10 mouse cellular contexts compared by ENCODE assay signal in the genomic region with DNA sequence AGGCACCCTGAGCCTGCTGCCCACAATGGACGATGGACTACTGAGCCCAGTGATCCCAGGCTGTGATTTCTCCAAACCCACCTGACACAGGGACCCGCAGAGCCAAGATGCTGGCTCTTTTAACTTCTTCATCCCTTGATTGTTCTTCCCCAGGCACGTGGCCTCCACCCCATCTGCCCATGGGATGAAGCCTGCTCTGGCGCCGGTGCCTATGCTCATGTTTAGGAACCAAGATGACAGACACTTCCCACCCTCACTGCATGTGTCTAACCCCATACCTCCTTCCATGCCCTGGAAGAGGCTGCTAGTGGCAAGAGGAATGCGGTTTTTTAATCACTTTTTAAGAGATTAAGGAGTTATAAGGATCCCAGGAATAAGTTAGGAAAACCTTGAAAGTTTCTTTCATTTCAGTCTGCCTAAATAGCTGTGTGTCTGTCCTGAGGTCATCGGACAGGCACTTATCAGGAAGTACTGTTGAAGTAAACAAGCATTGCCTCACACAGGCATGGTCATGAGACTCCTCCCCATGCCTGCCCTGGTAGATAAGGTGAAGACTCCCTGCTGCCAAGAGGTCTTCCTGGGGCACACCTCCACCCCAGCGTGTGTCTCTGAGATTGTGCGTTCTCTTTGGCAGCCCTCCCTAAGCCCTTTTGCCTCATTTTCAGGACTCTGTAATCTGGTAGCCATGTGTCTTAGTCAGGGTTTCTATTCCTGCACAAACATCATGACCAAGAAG. TPM values are rescaled to one million over a fixed set of nuclear protein-coding genes. Genes with fewer than 3 reads are reported as not detected.
DNase-seq lines count a peak whose midpoint lies in the region; ATAC-seq and TF ChIP-seq lines count a peak whose summit lies in the region.
"Had no signal": no experiment of that assay in that cellular context is flagged by ENCODE, and none has a peak within 500 bp of the region (broad histone marks: within the 10 kb centered on the region; RNA-seq: fewer than 3 reads in every experiment).

No protein-coding gene starts in this region.

- WGBS in midbrain, embryonic 11.5 days, result 83% methylated on average over 9 of the region's 9 CpGs
- WGBS in midbrain, postnatal 0 days, result 90% methylated on average over 9 of the region's 9 CpGs
- WGBS in heart, adult 2 months, result 42% methylated on average over 9 of the region's 9 CpGs
- 58% methylated on average over 9 of the region's 9 CpGs for WGBS in lung, embryonic 14.5 days
- 69% methylated on average over 9 of the region's 9 CpGs for whole genome bisulfite sequencing in stomach, embryonic 15.5 days
- 85% methylated on average over 9 of the region's 9 CpGs for WGBS in forebrain, postnatal 0 days

- DNase-seq in midbrain, embryonic 11.5 days (ENCODE audit: low spot score, missing footprints), result peak; percentile 44
- DNase-seq in midbrain, postnatal 0 days (ENCODE audit: low spot score), result no peak
- peak; percentile 52 to 83 for DNase-seq in heart, adult 2 months
- DNase-seq in lung, embryonic 14.5 days, result no peak
- DNase-seq in forebrain, postnatal 0 days, result no peak
- DNase-seq in gastrocnemius, postnatal 14 days, result no peak
- DNase-seq in kidney, postnatal 4 days, result no peak
- DNase-seq: gastrocnemius, postnatal 36 days; thymus, adult 18-20 months had no signal

- no peaks in the 10 kb centered on the region for H3K9me3 ChIP-seq in midbrain, embryonic 11.5 days (ENCODE audit: control insufficient read depth, low read length)
- no peaks in the 10 kb centered on the region for H3K9me3 ChIP-seq in midbrain, postnatal 0 days (ENCODE audit: low read length)
- H3K9me3 ChIP-seq in lung, embryonic 14.5 days (ENCODE audit: low read depth, low read length), result no peaks in the 10 kb centered on the region
- H3K9me3 ChIP-seq in stomach, embryonic 15.5 days, result no peaks in the 10 kb centered on the region
- no peaks in the 10 kb centered on the region for H3K9me3 ChIP-seq in forebrain, postnatal 0 days (ENCODE audit: low read length)

- no peaks in the 10 kb centered on the region; the same call in 1 of the 2 replicates for H3K4me1 ChIP-seq in midbrain, embryonic 11.5 days (ENCODE audit: control insufficient read depth, insufficient read depth, low read length)
- no peaks in the 10 kb centered on the region for H3K4me1 ChIP-seq in midbrain, postnatal 0 days (ENCODE audit: insufficient read depth, low read length)
- peaks cover 16% of the 10 kb centered on the region for H3K4me1 ChIP-seq in heart, adult 2 months (ENCODE audit: control insufficient read depth, insufficient read depth, low read length)
- no peaks in the 10 kb centered on the region for H3K4me1 ChIP-seq in lung, embryonic 14.5 days (ENCODE audit: insufficient read depth)
- no peaks in the 10 kb centered on the region for H3K4me1 ChIP-seq in stomach, embryonic 15.5 days
- no peaks in the 10 kb centered on the region for H3K4me1 ChIP-seq in forebrain, postnatal 0 days (ENCODE audit: insufficient read depth)

- ATAC-seq in midbrain, embryonic 11.5 days (ENCODE audit: low FRiP score), result no peak
- ATAC-seq in midbrain, postnatal 0 days (ENCODE audit: low FRiP score), result no peak
- ATAC-seq in lung, embryonic 14.5 days (ENCODE audit: insufficient read depth), result peak; percentile 46
- ATAC-seq in stomach, embryonic 15.5 days (ENCODE audit: insufficient read depth, low FRiP score, low read depth), result peak; percentile 94
- ATAC-seq in forebrain, postnatal 0 days, result no peak

- intact Hi-C loops in heart, adult 2 months (cut with DNase I), result no loop called here
- intact Hi-C loops in gastrocnemius, postnatal 14 days (cut with DNase I; ENCODE audit: low total_unique reads), result no loop called here

- no peak overlapping the region for H3K9ac ChIP-seq in midbrain, embryonic 11.5 days (ENCODE audit: low read length)
- H3K9ac ChIP-seq in midbrain, postnatal 0 days (replicated peaks; ENCODE audit: low read length, poor library complexity, severe bottlenecking), result no peak overlapping the region
- H3K9ac ChIP-seq in heart, adult 2 months (ENCODE audit: low read depth, low read length), result 0 out of 2 replicates have a peak overlapping the region, but pooled peaks have one; percentile 29
- no peak overlapping the region for H3K9ac ChIP-seq in lung, embryonic 14.5 days
- H3K9ac ChIP-seq in stomach, embryonic 15.5 days, result no peak overlapping the region
- no peak overlapping the region for H3K9ac ChIP-seq in forebrain, postnatal 0 days

- H3K27me3 ChIP-seq in midbrain, embryonic 11.5 days (ENCODE audit: control insufficient read depth, insufficient read depth, low read length), result no peaks in the 10 kb centered on the region
- H3K27me3 ChIP-seq in midbrain, postnatal 0 days (ENCODE audit: insufficient read depth, low read length), result no peaks in the 10 kb centered on the region
- H3K27me3 ChIP-seq in heart, adult 2 months (ENCODE audit: control insufficient read depth, insufficient read depth, low read length), result no peaks in the 10 kb centered on the region
- H3K27me3 ChIP-seq in lung, embryonic 14.5 days (ENCODE audit: insufficient read depth, low read length), result no peaks in the 10 kb centered on the region
- H3K27me3 ChIP-seq in stomach, embryonic 15.5 days (replicated peaks), result no peaks in the 10 kb centered on the region
- H3K27me3 ChIP-seq in forebrain, postnatal 0 days (ENCODE audit: insufficient read depth, low read length), result no peaks in the 10 kb centered on the region

- no peak for TF ChIP-seq CTCF in midbrain, postnatal 0 days (IDR thresholded peaks at IDR 0.05)
- TF ChIP-seq CTCF in heart, adult 2 months (IDR thresholded peaks at IDR 0.05), result no peak
- TF ChIP-seq CTCF in lung, embryonic 14.5 days (IDR thresholded peaks at IDR 0.05; ENCODE audit: low read depth), result no peak
- TF ChIP-seq CTCF in forebrain, postnatal 0 days (IDR thresholded peaks at IDR 0.05; ENCODE audit: low read depth), result no peak

- H3K79me2 ChIP-seq in heart, adult 2 months (replicated peaks; ENCODE audit: control insufficient read depth, insufficient read depth, low read length), result no peaks in the 10 kb centered on the region

- peak; percentile 100 for TF ChIP-seq EP300 in heart, adult 2 months (IDR thresholded peaks at IDR 0.05; ENCODE audit: insufficient read depth, low read depth, low read length)

- H3K4me2 ChIP-seq in midbrain, embryonic 11.5 days, result no peak overlapping the region
- no peak overlapping the region for H3K4me2 ChIP-seq in midbrain, postnatal 0 days (ENCODE audit: low read depth, low read length, poor library complexity, severe bottlenecking)
- H3K4me2 ChIP-seq in lung, embryonic 14.5 days, result no peak overlapping the region
- H3K4me2 ChIP-seq in stomach, embryonic 15.5 days, result no peak overlapping the region
- no peak overlapping the region for H3K4me2 ChIP-seq in forebrain, postnatal 0 days (ENCODE audit: low read depth)

- no peak overlapping the region for H3K27ac ChIP-seq in midbrain, embryonic 11.5 days (ENCODE audit: low read depth, low read length)
- no peak overlapping the region for H3K27ac ChIP-seq in midbrain, postnatal 0 days (ENCODE audit: low read depth, low read length)
- peak overlapping the region; percentile 93 for H3K27ac ChIP-seq in heart, adult 2 months
- no peak overlapping the region for H3K27ac ChIP-seq in lung, embryonic 14.5 days (ENCODE audit: low read depth)
- no peak overlapping the region for H3K27ac ChIP-seq in stomach, embryonic 15.5 days
- no peak overlapping the region for H3K27ac ChIP-seq in forebrain, postnatal 0 days (ENCODE audit: low read depth, low read length)

- H3K36me3 ChIP-seq in midbrain, embryonic 11.5 days (ENCODE audit: control insufficient read depth, insufficient read depth, low read length), result no peaks in the 10 kb centered on the region
- H3K36me3 ChIP-seq in midbrain, postnatal 0 days (ENCODE audit: insufficient read depth, low read length), result no peaks in the 10 kb centered on the region
- peaks cover 7% of the 10 kb centered on the region for H3K36me3 ChIP-seq in heart, adult 2 months (ENCODE audit: control insufficient read depth, insufficient read depth, low read length)
- H3K36me3 ChIP-seq in lung, embryonic 14.5 days (ENCODE audit: insufficient read depth), result no peaks in the 10 kb centered on the region
- H3K36me3 ChIP-seq in stomach, embryonic 15.5 days, result no peaks in the 10 kb centered on the region
- peaks cover 4% of the 10 kb centered on the region for H3K36me3 ChIP-seq in forebrain, postnatal 0 days (ENCODE audit: insufficient read depth)

- TF ChIP-seq POLR2A in heart, adult 2 months (IDR thresholded peaks at IDR 0.05; ENCODE audit: insufficient read depth, low read depth, low read length), result peak; percentile 37; the same call in 1 of the 2 replicates

- H3K4me3 ChIP-seq in midbrain, embryonic 11.5 days (ENCODE audit: low read depth, low read length), result no peak overlapping the region
- no peak overlapping the region for H3K4me3 ChIP-seq in midbrain, postnatal 0 days (ENCODE audit: low read depth, low read length)
- no peak overlapping the region for H3K4me3 ChIP-seq in heart, adult 2 months
- no peak overlapping the region for H3K4me3 ChIP-seq in lung, embryonic 14.5 days (ENCODE audit: low read depth, low read length)
- H3K4me3 ChIP-seq in stomach, embryonic 15.5 days (replicated peaks), result no peak overlapping the region
- no peak overlapping the region for H3K4me3 ChIP-seq in forebrain, postnatal 0 days (ENCODE audit: low read depth, low read length)

RNA-seq across cellular contexts. Expression of a gene that starts 8.8 kb away (rescaled TPM):
- polyA plus RNA-seq in midbrain, embryonic 11.5 days (2014; fragmentation: Nextera tagmentation; extraction: Ambion mirVana), result 17.9 and 20.5 TPM in 2 replicates
- 16.0 and 17.1 TPM in 2 replicates for total RNA-seq in midbrain, postnatal 0 days (2014; rRNA removed)
- polyA plus RNA-seq in midbrain, postnatal 0 days (2015; fragmentation: Nextera tagmentation; extraction: Ambion mirVana), result 15.7 and 17.1 TPM in 2 replicates
- 10 to 100 TPM; 34.8 to 57.6 TPM for total RNA-seq in heart, adult 2 months (2021)
- polyA plus RNA-seq in heart, adult 2 months (2012; rRNA removed), result 37.8 and 50.5 TPM in 2 replicates
- 12.0 and 12.7 TPM in 2 replicates for polyA plus RNA-seq in lung, embryonic 14.5 days (2014; fragmentation: Nextera tagmentation; extraction: Ambion mirVana)
- 12.1 and 13.6 TPM in 2 replicates for polyA plus RNA-seq in stomach, embryonic 15.5 days (2015; fragmentation: Nextera tagmentation; extraction: Ambion mirVana)
- 17.3 and 20.4 TPM in 2 replicates for total RNA-seq in forebrain, postnatal 0 days (2014; rRNA removed)
- polyA plus RNA-seq in forebrain, postnatal 0 days (2015; fragmentation: Nextera tagmentation; extraction: Ambion mirVana), result 20.6 and 22.8 TPM in 2 replicates
- 1 to 10 TPM; 3.1 to 3.2 TPM for total RNA-seq in gastrocnemius, postnatal 14 days (2021)

Comparison
In these comparisons a context has a peak if more than half of its experiments do, and no peak if none do; other contexts are left out.
1. DNase-seq: peak in midbrain, embryonic 11.5 days (single experiment) and heart, adult 2 months (2 of 2); none in midbrain, postnatal 0 days (single experiment), lung, embryonic 14.5 days (single experiment), forebrain, postnatal 0 days (single experiment), gastrocnemius, postnatal 14 days (single experiment) and kidney, postnatal 4 days (0 of 2).
2. ATAC-seq: peak in lung, embryonic 14.5 days (single experiment) and stomach, embryonic 15.5 days (single experiment); none in midbrain, embryonic 11.5 days (single experiment), midbrain, postnatal 0 days (single experiment) and forebrain, postnatal 0 days (single experiment).